In the genomic region with DNA sequence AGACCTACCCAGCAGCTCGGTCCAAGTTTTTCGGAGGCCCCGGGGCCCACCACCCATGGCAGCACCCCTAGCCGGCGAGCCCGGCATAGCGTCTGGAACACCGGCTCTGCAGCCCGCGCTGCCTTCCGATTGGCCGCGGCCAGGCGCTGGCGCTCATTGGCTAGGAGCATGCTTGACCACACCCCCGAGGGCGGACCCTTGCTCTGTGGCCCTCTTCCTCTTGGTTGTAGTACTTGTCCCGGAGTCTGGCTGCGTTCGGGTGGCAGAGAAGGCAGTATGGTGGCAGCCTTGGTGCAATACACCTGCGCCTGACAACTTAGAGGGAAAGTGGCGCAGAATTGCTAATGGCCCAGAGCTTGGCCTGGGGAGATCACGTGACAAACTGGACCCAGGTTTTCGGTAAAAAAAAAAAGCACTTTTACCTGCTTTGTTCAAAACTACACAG, we compare ENCODE assay signal across 8 mouse cellular contexts. TPM values are rescaled to one million over a fixed set of nuclear protein-coding genes. Genes with fewer than 3 reads are reported as not detected.
DNase-seq lines count a peak whose midpoint lies in the region; ATAC-seq and TF ChIP-seq lines count a peak whose summit lies in the region.

A gene (minus strand): TSS at position 110 of the 445 bp plus-strand sequence.

- no peaks in the 10 kb centered on the region for H3K27me3 ChIP-seq in hindbrain, embryonic 10.5 days (ENCODE audit: insufficient read depth, poor library complexity, severe bottlenecking)
- H3K27me3 ChIP-seq in lung, postnatal 0 days (replicated peaks; ENCODE audit: insufficient read depth, low read length): no peaks in the 10 kb centered on the region

- peak within 1 kb of the TSS; percentile 76 for H3K4me3 ChIP-seq in hindbrain, embryonic 10.5 days
- peak within 1 kb of the TSS; percentile 37 for H3K4me3 ChIP-seq in lung, postnatal 0 days (ENCODE audit: low read depth, low read length)

- peak; percentile 98 for DNase-seq in MN1 (ENCODE audit: low spot score)
- DNase-seq in cerebellum, adult 9-10 months: peak; percentile 90
- peak; percentile 96 for DNase-seq in hindbrain, embryonic 10.5 days (ENCODE audit: low spot score)
- peak; percentile 91 for DNase-seq in layer of hippocampus, adult 9-11 months
- peak; percentile 96 for DNase-seq in lung, postnatal 0 days (ENCODE audit: low spot score)
- peak; percentile 78 for DNase-seq in ovary, postnatal 14 days (ENCODE audit: low spot score)
- DNase-seq in thymus, postnatal 14 days: peak; percentile 98

- under 1% methylated on average over 24 of the region's 24 CpGs for WGBS in hindbrain, embryonic 10.5 days
- WGBS in lung, postnatal 0 days: under 1% methylated on average over 24 of the region's 24 CpGs

- peak within 1 kb of the TSS; percentile 73 for H3K4me2 ChIP-seq in lung, postnatal 0 days (replicated peaks; ENCODE audit: low read depth, low read length)

- ATAC-seq in frontal cortex, adult (ENCODE audit: low TSS enrichment): peak; percentile 100
- peak; percentile 100 for ATAC-seq in lung, postnatal 0 days

- H3K9me3 ChIP-seq in hindbrain, embryonic 10.5 days: no peaks in the 10 kb centered on the region
- H3K9me3 ChIP-seq in lung, postnatal 0 days (ENCODE audit: low read length): no peaks in the 10 kb centered on the region

- peaks cover 21% of the 10 kb centered on the region for H3K4me1 ChIP-seq in hindbrain, embryonic 10.5 days (replicated peaks)
- H3K4me1 ChIP-seq in lung, postnatal 0 days (ENCODE audit: insufficient read depth, low read depth, low read length): peaks cover 8% of the 10 kb centered on the region; the same call in 1 of the 2 replicates

- H3K9ac ChIP-seq in lung, postnatal 0 days (replicated peaks; ENCODE audit: low read depth): no peak within 1 kb of the TSS

- no peak for TF ChIP-seq EP300 in lung, postnatal 0 days (IDR thresholded peaks at IDR 0.05)

- peaks cover 7% of the 10 kb centered on the region for H3K36me3 ChIP-seq in hindbrain, embryonic 10.5 days
- H3K36me3 ChIP-seq in lung, postnatal 0 days (ENCODE audit: insufficient read depth, low read length): no peaks in the 10 kb centered on the region

- TF ChIP-seq CTCF in lung, postnatal 0 days (IDR thresholded peaks at IDR 0.05): peak; percentile 51

- H3K27ac ChIP-seq in hindbrain, embryonic 10.5 days: peak within 1 kb of the TSS; percentile 89
- H3K27ac ChIP-seq in lung, postnatal 0 days (ENCODE audit: low read length): no peak within 1 kb of the TSS

RNA-seq across cellular contexts. Expression of the gene that starts here (rescaled TPM):
- polyA plus RNA-seq in hindbrain, embryonic 10.5 days (2016; fragmentation: Nextera tagmentation; extraction: Ambion mirVana): 35.3 and 40.9 TPM in 2 replicates
- 4.5 and 6.0 TPM in 2 replicates for polyA plus RNA-seq in lung, postnatal 0 days (2015; fragmentation: Nextera tagmentation; extraction: Ambion mirVana)
